8 mouse cellular contexts compared by ENCODE assay signal in genomic region chr17:31870931-31871421, GRCm38 (mm10). TPM values are rescaled to one million over a fixed set of nuclear protein-coding genes. Genes with fewer than 3 reads are reported as not detected.
DNase-seq lines count a peak whose midpoint lies in the region; ATAC-seq and TF ChIP-seq lines count a peak whose summit lies in the region.

No protein-coding gene starts in this region.

- H3K27ac ChIP-seq in kidney, embryonic 14.5 days (ENCODE audit: low read depth, low read length) = no peak overlapping the region
- H3K27ac ChIP-seq in CH12.LX (ENCODE audit: insufficient read depth, low read depth) = peak overlapping the region; percentile 64
- H3K27ac ChIP-seq in embryonic facial prominence, embryonic 11.5 days (replicated peaks; ENCODE audit: low read depth, low read length) = no peak overlapping the region
- 0 out of 2 replicates have a peak overlapping the region, but pooled peaks have one; percentile 25 for H3K27ac ChIP-seq in liver, embryonic 12.5 days
- H3K27ac ChIP-seq in hindbrain, postnatal 0 days = no peak overlapping the region
- H3K27ac ChIP-seq in midbrain, embryonic 10.5 days (replicated peaks) = no peak overlapping the region; the same call in 1 of the 2 replicates

- TF ChIP-seq POLR2A in CH12.LX (IDR thresholded peaks at IDR 0.05; ENCODE audit: low read depth, low read length) = peak; percentile 55

- no peak overlapping the region for H3K9ac ChIP-seq in kidney, embryonic 14.5 days (ENCODE audit: low read depth, low read length)
- H3K9ac ChIP-seq in CH12.LX (ENCODE audit: insufficient read depth, low read depth) = peak overlapping the region; percentile 41; the same call in 1 of the 2 replicates
- no peak overlapping the region; the same call in 1 of the 2 replicates for H3K9ac ChIP-seq in embryonic facial prominence, embryonic 11.5 days (replicated peaks; ENCODE audit: low read length)
- H3K9ac ChIP-seq in liver, embryonic 12.5 days = peak overlapping the region; percentile 40; the same call in 1 of the 2 replicates
- H3K9ac ChIP-seq in hindbrain, postnatal 0 days (replicated peaks; ENCODE audit: low read length) = no peak overlapping the region

- H3K4me3 ChIP-seq in kidney, embryonic 14.5 days (ENCODE audit: low read length) = no peak overlapping the region
- peak overlapping the region; percentile 55 to 70 (median 67) for H3K4me3 ChIP-seq in CH12.LX (replicated peaks in 1 of 3; ENCODE audit: low read depth in 2 of 3, low read length in 2 of 3, poor library complexity in 1 of 3)
- no peak overlapping the region for H3K4me3 ChIP-seq in embryonic facial prominence, embryonic 11.5 days (ENCODE audit: low read depth, low read length)
- H3K4me3 ChIP-seq in liver, embryonic 12.5 days = no peak overlapping the region
- H3K4me3 ChIP-seq in hindbrain, postnatal 0 days (ENCODE audit: low read length) = no peak overlapping the region
- no peak overlapping the region for H3K4me3 ChIP-seq in midbrain, embryonic 10.5 days

- no peak overlapping the region; the same call in 1 of the 2 replicates for H3K4me2 ChIP-seq in kidney, embryonic 14.5 days (replicated peaks; ENCODE audit: low read depth, low read length)
- H3K4me2 ChIP-seq in CH12.LX (ENCODE audit: insufficient read depth, low read depth, poor library complexity, severe bottlenecking) = peak overlapping the region; percentile 89
- H3K4me2 ChIP-seq in embryonic facial prominence, embryonic 11.5 days (ENCODE audit: low read depth, low read length) = peak overlapping the region; percentile 10
- peak overlapping the region; percentile 47 for H3K4me2 ChIP-seq in liver, embryonic 12.5 days
- no peak overlapping the region for H3K4me2 ChIP-seq in hindbrain, postnatal 0 days (ENCODE audit: low read depth, low read length)

- H3K4me1 ChIP-seq in kidney, embryonic 14.5 days (ENCODE audit: control insufficient read depth, insufficient read depth, low read length) = peaks cover 13% of the 10 kb centered on the region; the same call in 1 of the 2 replicates
- H3K4me1 ChIP-seq in CH12.LX (ENCODE audit: control insufficient read depth in 1 of 2, insufficient read depth in 2 of 2) = peaks cover 50 to 58% of the 10 kb centered on the region in 2 experiments
- H3K4me1 ChIP-seq in embryonic facial prominence, embryonic 11.5 days (ENCODE audit: control insufficient read depth, insufficient read depth, low read length) = peaks cover 5% of the 10 kb centered on the region; the same call in 1 of the 2 replicates
- peaks cover 41% of the 10 kb centered on the region for H3K4me1 ChIP-seq in liver, embryonic 12.5 days
- H3K4me1 ChIP-seq in hindbrain, postnatal 0 days (ENCODE audit: insufficient read depth, low read length) = no peaks in the 10 kb centered on the region
- peaks cover 22% of the 10 kb centered on the region for H3K4me1 ChIP-seq in midbrain, embryonic 10.5 days

- peak; percentile 77 for ATAC-seq in kidney, embryonic 14.5 days (ENCODE audit: low FRiP score, low TSS enrichment)
- peak; percentile 67 for ATAC-seq in embryonic facial prominence, embryonic 11.5 days (replicated peaks; ENCODE audit: insufficient number of reproducible peaks, low FRiP score, low TSS enrichment, low read depth)
- ATAC-seq in liver, embryonic 12.5 days = 0 out of 2 replicates have a peak, but pooled peaks have one; percentile 31
- no peak for ATAC-seq in hindbrain, postnatal 0 days

- no peaks in the 10 kb centered on the region for H3K27me3 ChIP-seq in kidney, embryonic 14.5 days (ENCODE audit: control insufficient read depth, insufficient read depth, low read length)
- no peaks in the 10 kb centered on the region for H3K27me3 ChIP-seq in CH12.LX (replicated peaks)
- H3K27me3 ChIP-seq in embryonic facial prominence, embryonic 11.5 days (ENCODE audit: control insufficient read depth, insufficient read depth, low read length) = no peaks in the 10 kb centered on the region
- H3K27me3 ChIP-seq in liver, embryonic 12.5 days (replicated peaks) = no peaks in the 10 kb centered on the region
- no peaks in the 10 kb centered on the region for H3K27me3 ChIP-seq in hindbrain, postnatal 0 days (ENCODE audit: insufficient read depth, low read length)
- H3K27me3 ChIP-seq in midbrain, embryonic 10.5 days (ENCODE audit: low read depth, poor library complexity, severe bottlenecking) = no peaks in the 10 kb centered on the region

- DNase-seq in kidney, adult 11 months = no peak
- DNase-seq in CH12.LX (ENCODE audit: extremely low read depth) = peak; percentile 93
- peak; percentile 74 for DNase-seq in embryonic facial prominence, embryonic 11.5 days (ENCODE audit: low spot score)
- DNase-seq in frontal cortex, postnatal 14 days (ENCODE audit: low spot score in 2 of 2) = no peak
- no peak for DNase-seq in hindbrain, postnatal 0 days (ENCODE audit: low spot score)
- DNase-seq in midbrain, embryonic 10.5 days (ENCODE audit: low spot score) = no peak

- no peak for TF ChIP-seq CTCF in CH12.LX (conservative IDR thresholded peaks at IDR 0.05 in 1 of 2, IDR thresholded peaks at IDR 0.05 in 1 of 2; ENCODE audit: low read depth in 2 of 2, low read length in 2 of 2)
- no peak for TF ChIP-seq CTCF in hindbrain, postnatal 0 days (IDR thresholded peaks at IDR 0.05; ENCODE audit: low read depth)

- in situ Hi-C loops in CH12.LX (cut with MboI; ENCODE audit: low pct_ligation_motif_present, low pct_unique_long_range_greater_than_20kb, low sequenced_read_pairs) = loop anchor here (5.0 kb wide), 1 partner anchor 151 kb away; no protein-coding TSS in a partner anchor

- WGBS in kidney, embryonic 14.5 days = 18% methylated on average over 13 of the region's 13 CpGs
- 15% methylated on average over 13 of the region's 13 CpGs for WGBS in embryonic facial prominence, embryonic 11.5 days
- 10% methylated on average over 13 of the region's 13 CpGs for WGBS in liver, embryonic 12.5 days (ENCODE audit: insufficient replicate concordance)
- WGBS in hindbrain, postnatal 0 days = 28% methylated on average over 13 of the region's 13 CpGs
- WGBS in midbrain, embryonic 10.5 days = 24% methylated on average over 13 of the region's 13 CpGs

- no peaks in the 10 kb centered on the region for H3K36me3 ChIP-seq in kidney, embryonic 14.5 days (ENCODE audit: control insufficient read depth, insufficient read depth, low read length)
- peaks cover 0 to 3% of the 10 kb centered on the region in 2 experiments for H3K36me3 ChIP-seq in CH12.LX (replicated peaks in 1 of 2; ENCODE audit: control insufficient read depth in 1 of 2, insufficient read depth in 1 of 2, low read length in 1 of 2)
- H3K36me3 ChIP-seq in embryonic facial prominence, embryonic 11.5 days (replicated peaks; ENCODE audit: control insufficient read depth, insufficient read depth, low read depth, low read length) = no peaks in the 10 kb centered on the region
- H3K36me3 ChIP-seq in liver, embryonic 12.5 days = no peaks in the 10 kb centered on the region
- no peaks in the 10 kb centered on the region for H3K36me3 ChIP-seq in hindbrain, postnatal 0 days (ENCODE audit: insufficient read depth, low read length)
- no peaks in the 10 kb centered on the region for H3K36me3 ChIP-seq in midbrain, embryonic 10.5 days

- TF ChIP-seq RAD21 in CH12.LX (IDR thresholded peaks at IDR 0.05; ENCODE audit: low read depth, low read length) = no peak

- no peaks in the 10 kb centered on the region for H3K79me2 ChIP-seq in CH12.LX (replicated peaks; ENCODE audit: control insufficient read depth, extremely low read depth, insufficient read depth, poor library complexity, severe bottlenecking)

- TF ChIP-seq EP300 in CH12.LX (IDR thresholded peaks at IDR 0.05; ENCODE audit: low read length) = no peak

- H3K9me3 ChIP-seq in kidney, embryonic 14.5 days (ENCODE audit: control insufficient read depth, low read length) = no peaks in the 10 kb centered on the region
- no peaks in the 10 kb centered on the region for H3K9me3 ChIP-seq in CH12.LX (replicated peaks; ENCODE audit: low read length)
- no peaks in the 10 kb centered on the region for H3K9me3 ChIP-seq in embryonic facial prominence, embryonic 11.5 days (replicated peaks; ENCODE audit: control insufficient read depth, low read length)
- H3K9me3 ChIP-seq in liver, embryonic 12.5 days (replicated peaks) = no peaks in the 10 kb centered on the region
- H3K9me3 ChIP-seq in hindbrain, postnatal 0 days (ENCODE audit: low read length) = no peaks in the 10 kb centered on the region
- no peaks in the 10 kb centered on the region for H3K9me3 ChIP-seq in midbrain, embryonic 10.5 days (replicated peaks)

- dilution Hi-C loops in CH12.LX (cut with MboI; ENCODE audit: extremely low pct_ligation_motif_present, extremely low pct_unique_long_range_greater_than_20kb, low sequenced_read_pairs) = no loop called here

TF ChIP-seq in CH12.LX, 34 proteins besides CTCF, POLR2A, EP300 and RAD21 (continues in another document):
- TF ChIP-seq ZKSCAN1 (IDR thresholded peaks at IDR 0.05; ENCODE audit: borderline replicate concordance, low read depth, low read length) (no peak), POLR2AphosphoS2 (IDR thresholded peaks at IDR 0.05; ENCODE audit: low read depth, low read length) (no peak), SIN3A (IDR thresholded peaks at IDR 0.05; ENCODE audit: low read length) (peak; percentile 69; the same call in 1 of the 2 replicates), ZNF384 (IDR thresholded peaks at IDR 0.05; ENCODE audit: low read depth, low read length) (no peak), SMC3 (IDR thresholded peaks at IDR 0.05; ENCODE audit: low read depth, low read length) (0 out of 2 replicates have a peak, but pooled peaks have one; percentile 2), PAX5 (IDR thresholded peaks at IDR 0.05; ENCODE audit: low read length) (no peak), ZMIZ1 (IDR thresholded peaks at IDR 0.05; ENCODE audit: low read depth, low read length) (no peak), GABPA (IDR thresholded peaks at IDR 0.05; ENCODE audit: insufficient replicate concordance, low read depth, low read length) (no peak), MAFK (IDR thresholded peaks at IDR 0.05; ENCODE audit: insufficient replicate concordance, low read length) (no peak), CHD1 (IDR thresholded peaks at IDR 0.05; ENCODE audit: low read depth, low read length) (no peak), BHLHE40 (IDR thresholded peaks at IDR 0.05; ENCODE audit: low read depth, low read length) (peak; percentile 97), JUND (conservative IDR thresholded peaks at IDR 0.05; ENCODE audit: low read depth, low read length) (no peak)

RNA-seq across cellular contexts. Expression of gene Sik1, which starts 15.4 kb away (rescaled TPM):
- polyA plus RNA-seq in kidney, embryonic 14.5 days (2014; fragmentation: Nextera tagmentation; extraction: Ambion mirVana) = 16.8 and 17.3 TPM in 2 replicates
- total RNA-seq in CH12.LX (2012; rRNA removed) (56.7 and 56.9 TPM in 2 replicates), CH12.LX (2014; rRNA removed) (16.0 and 17.1 TPM in 2 replicates)
- 27.7 and 36.7 TPM in 2 replicates for polyA plus RNA-seq in CH12.LX (2012; ENCODE audit: insufficient read length, low read depth)
- 10.5 and 14.0 TPM in 2 replicates for polyA plus RNA-seq in embryonic facial prominence, embryonic 11.5 days (2014; fragmentation: Nextera tagmentation; extraction: Ambion mirVana)
- polyA plus RNA-seq in liver, embryonic 12.5 days (2016; fragmentation: Nextera tagmentation; extraction: Ambion mirVana) = 5.9 and 7.0 TPM in 2 replicates
- 39.6 and 41.6 TPM in 2 replicates for total RNA-seq in hindbrain, postnatal 0 days (2014; rRNA removed)
- 14.4 and 18.1 TPM in 2 replicates for polyA plus RNA-seq in hindbrain, postnatal 0 days (2015; fragmentation: Nextera tagmentation; extraction: Ambion mirVana)
- 9.2 TPM in 2 replicates for polyA plus RNA-seq in midbrain, embryonic 10.5 days (2016; fragmentation: Nextera tagmentation; extraction: Ambion mirVana)

Comparison
In these comparisons a context has a peak if more than half of its experiments do, and no peak if none do; other contexts are left out.
1. H3K27ac ChIP-seq: peak in CH12.LX (single experiment) and liver, embryonic 12.5 days (single experiment); none in kidney, embryonic 14.5 days (single experiment), embryonic facial prominence, embryonic 11.5 days (single experiment), hindbrain, postnatal 0 days (single experiment) and midbrain, embryonic 10.5 days (single experiment).
2. H3K4me2 ChIP-seq: peak in CH12.LX (single experiment), embryonic facial prominence, embryonic 11.5 days (single experiment) and liver, embryonic 12.5 days (single experiment); none in kidney, embryonic 14.5 days (single experiment) and hindbrain, postnatal 0 days (single experiment).
3. H3K4me3 ChIP-seq: peak in CH12.LX (3 of 3); none in kidney, embryonic 14.5 days (single experiment), embryonic facial prominence, embryonic 11.5 days (single experiment), liver, embryonic 12.5 days (single experiment), hindbrain, postnatal 0 days (single experiment) and midbrain, embryonic 10.5 days (single experiment).
4. H3K9ac ChIP-seq: peak in CH12.LX (single experiment) and liver, embryonic 12.5 days (single experiment); none in kidney, embryonic 14.5 days (single experiment), embryonic facial prominence, embryonic 11.5 days (single experiment) and hindbrain, postnatal 0 days (single experiment).
5. DNase-seq: peak in CH12.LX (single experiment) and embryonic facial prominence, embryonic 11.5 days (single experiment); none in kidney, adult 11 months (single experiment), frontal cortex, postnatal 14 days (0 of 2), hindbrain, postnatal 0 days (single experiment) and midbrain, embryonic 10.5 days (single experiment).